Mouse (Mus musculus) MEL (cell line): ENCODE measurements at regions not wholly inside any gene's neighbourhood (a gene's known extent, or its start where the extent isn't known, plus 50 kb on each side); places are given as distances from the start of the nearest gene placed in this dataset.

ENCODE experiments used
- DNase-seq: peaks from one replicate; pipeline ENCODE4 v3.0.0; 2011; ENCODE audit warnings: low read depth, low spot score
- H3K27ac ChIP-seq: 2 replicates; pipeline ENCODE4 v1.5.1; 2012; ENCODE audit warnings: low read depth, mild to moderate bottlenecking, control low read depth, low read length, moderate library complexity; ENCODE audit not compliant: control insufficient read depth
- H3K27me3 ChIP-seq, 2 experiments: fragments of 150-350 bp in 1 of 2; sonication (generic) in 1 of 2; 2 replicates each; pipeline ENCODE4 v1.6.1; 2012; ENCODE audit warnings: low read length in 2 of 2, mild to moderate bottlenecking in 2 of 2, improper control_type of control experiment in 1 of 2, moderate library complexity in 1 of 2; ENCODE audit not compliant: insufficient read depth in 2 of 2, control insufficient read depth in 1 of 2
- H3K36me3 ChIP-seq, 2 experiments: 2 replicates each; pipeline ENCODE4 v1.6.1; 2012 to 2014; ENCODE audit warnings: low read length in 2 of 2, improper control_type of control experiment in 1 of 2, inconsistent platforms in 1 of 2, mild to moderate bottlenecking in 1 of 2; ENCODE audit not compliant: insufficient read depth in 2 of 2, control insufficient read depth in 1 of 2
- H3K4me1 ChIP-seq, 2 experiments: fragments of 150-350 bp in 1 of 2; sonication (generic) in 1 of 2; 2 replicates each; pipeline ENCODE4 v1.6.1; 2012; ENCODE audit warnings: low read length in 2 of 2, improper control_type of control experiment in 1 of 2, mild to moderate bottlenecking in 1 of 2; ENCODE audit not compliant: insufficient read depth in 2 of 2, control insufficient read depth in 1 of 2
- H3K4me3 ChIP-seq, 2 experiments: fragments of 150-350 bp in 1 of 2; sonication (generic) in 1 of 2; 2 replicates each; pipeline ENCODE4 v1.5.1; 2012; ENCODE audit warnings: low read depth in 2 of 2, low read length in 2 of 2, mild to moderate bottlenecking in 2 of 2, moderate library complexity in 2 of 2, control low read depth in 1 of 2, improper control_type of control experiment in 1 of 2; ENCODE audit not compliant: control insufficient read depth in 1 of 2, insufficient read depth in 1 of 2
- H3K79me2 ChIP-seq: 2 replicates; pipeline ENCODE4 v1.6.1; 2012; ENCODE audit warnings: mild to moderate bottlenecking, low read length, moderate library complexity; ENCODE audit not compliant: control insufficient read depth, poor library complexity, insufficient read depth
- H3K9ac ChIP-seq: 2 replicates; pipeline ENCODE4 v1.6.1; 2012; ENCODE audit warnings: low read depth, mild to moderate bottlenecking, control low read depth, low read length, moderate library complexity; ENCODE audit not compliant: control insufficient read depth, poor library complexity, severe bottlenecking
- H3K9me3 ChIP-seq: fragments of 150-350 bp; sonication (generic); replicated peaks from 2 replicates; pipeline ENCODE4 v1.6.1; 2012; ENCODE audit warnings: mild to moderate bottlenecking, low read length, improper control_type of control experiment, moderate library complexity; ENCODE audit not compliant: insufficient read depth
- CHD2 ChIP-seq: IDR thresholded peaks from 2 replicates; pipeline ENCODE4 v1.6.1; 2011; ENCODE audit warnings: low read length, improper control_type of control experiment
- EP300 ChIP-seq, 2 experiments: IDR thresholded peaks; 2 replicates each; pipeline ENCODE4 v1.6.1; 2011; ENCODE audit warnings: improper control_type of control experiment in 2 of 2, low read length in 2 of 2, low read depth in 1 of 2, mild to moderate bottlenecking in 1 of 2
- GABPA ChIP-seq: IDR thresholded peaks from 2 replicates; pipeline ENCODE4 v1.6.1; 2012; ENCODE audit warnings: low read depth, mild to moderate bottlenecking, inconsistent platforms, low read length, improper control_type of control experiment, moderate library complexity
- HCFC1 ChIP-seq: IDR thresholded peaks from 2 replicates; pipeline ENCODE4 v1.6.1; 2012; ENCODE audit warnings: low read depth, mild to moderate bottlenecking, inconsistent platforms, low read length, improper control_type of control experiment, moderate library complexity
- JUND ChIP-seq: IDR thresholded peaks from 2 replicates; pipeline ENCODE4 v1.6.1; 2011; ENCODE audit warnings: low read depth, mild to moderate bottlenecking, improper control_type of control experiment, low read length
- KAT2A ChIP-seq: conservative IDR thresholded peaks from 2 replicates; pipeline ENCODE4 v1.6.1; 2012; ENCODE audit warnings: low read depth, low read length, improper control_type of control experiment, inconsistent platforms
- MAX ChIP-seq: IDR thresholded peaks from 2 replicates; pipeline ENCODE4 v1.6.1; 2011; ENCODE audit warnings: low read length, improper control_type of control experiment
- MAZ ChIP-seq: IDR thresholded peaks from 2 replicates; pipeline ENCODE4 v1.6.1; 2012; ENCODE audit warnings: low read depth, mild to moderate bottlenecking, inconsistent platforms, low read length, improper control_type of control experiment
- MYB ChIP-seq: IDR thresholded peaks from 2 replicates; pipeline ENCODE4 v1.6.1; 2011; ENCODE audit warnings: mild to moderate bottlenecking, low read depth, low read length, improper control_type of control experiment
- MYC ChIP-seq: IDR thresholded peaks from 2 replicates; pipeline ENCODE4 v1.6.1; 2011; ENCODE audit warnings: low read depth, mild to moderate bottlenecking, low read length, improper control_type of control experiment, moderate library complexity
- NRF1 ChIP-seq: IDR thresholded peaks from 2 replicates; pipeline ENCODE4 v1.6.1; 2014; ENCODE audit warnings: low read depth, mild to moderate bottlenecking, inconsistent platforms, low read length, improper control_type of control experiment, moderate library complexity; ENCODE audit not compliant: poor library complexity, insufficient read depth, severe bottlenecking
- POLR2AphosphoS2 ChIP-seq: IDR thresholded peaks from 2 replicates; pipeline ENCODE4 v1.6.1; 2011; ENCODE audit warnings: low read length, improper control_type of control experiment
- POLR2AphosphoS5 ChIP-seq: IDR thresholded peaks from 2 replicates; pipeline ENCODE4 v1.6.1; 2012; ENCODE audit warnings: low read depth, borderline replicate concordance, mild to moderate bottlenecking, inconsistent platforms, low read length, moderate library complexity, mixed read lengths
- RAD21 ChIP-seq: IDR thresholded peaks from 2 replicates; pipeline ENCODE4 v1.6.1; 2011; ENCODE audit warnings: mild to moderate bottlenecking, low read depth, low read length, improper control_type of control experiment
- SMC3 ChIP-seq: IDR thresholded peaks from 2 replicates; pipeline ENCODE4 v1.6.1; 2011; ENCODE audit warnings: low read depth, low read length, improper control_type of control experiment
- TAL1 ChIP-seq: IDR thresholded peaks from 2 replicates; pipeline ENCODE4 v1.6.1; 2012; ENCODE audit warnings: mild to moderate bottlenecking, inconsistent platforms, low read length, moderate library complexity, mixed read lengths
- TBP ChIP-seq: IDR thresholded peaks from 2 replicates; pipeline ENCODE4 v1.8.0; 2011; ENCODE audit warnings: low read depth, low read length, improper control_type of control experiment
- TCF12 ChIP-seq: IDR thresholded peaks from 2 replicates; pipeline ENCODE4 v1.6.1; 2014; ENCODE audit warnings: low read depth, mild to moderate bottlenecking, inconsistent platforms, low read length, improper control_type of control experiment, moderate library complexity
- USF2 ChIP-seq, 2 experiments: IDR thresholded peaks; 2 replicates each; pipeline ENCODE4 v1.6.1; 2011 to 2012; ENCODE audit warnings: improper control_type of control experiment in 2 of 2, low read length in 2 of 2, borderline replicate concordance in 1 of 2, inconsistent platforms in 1 of 2, low read depth in 1 of 2, mild to moderate bottlenecking in 1 of 2; ENCODE audit not compliant: insufficient read depth in 1 of 2
- ZKSCAN1 ChIP-seq: IDR thresholded peaks from 2 replicates; pipeline ENCODE4 v1.6.1; 2012; ENCODE audit warnings: low read depth, mild to moderate bottlenecking, inconsistent platforms, low read length, improper control_type of control experiment, moderate library complexity

DNA sequence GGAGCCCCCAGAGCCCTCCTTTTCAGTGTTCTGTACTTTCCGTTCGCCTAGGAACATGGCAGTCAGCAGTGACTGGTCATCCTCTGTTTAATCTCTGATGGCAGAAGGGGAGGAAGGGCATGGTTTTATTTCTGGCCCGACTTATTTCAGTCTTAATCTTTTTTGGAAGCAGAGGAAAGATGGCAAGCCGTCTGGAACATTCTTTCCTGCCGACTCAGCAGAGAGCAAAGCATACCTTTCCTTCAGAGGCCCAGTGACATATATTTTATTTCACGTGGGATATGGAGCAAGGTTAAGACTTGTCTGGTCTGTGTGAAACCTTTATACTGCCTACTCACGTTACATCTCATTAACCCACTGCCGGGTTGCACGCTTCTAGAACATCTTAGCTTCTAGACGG lies 158.1 kb downstream of the Dyrk2 start:
- no peaks in the 10 kb centered on the region for H3K27me3 ChIP-seq
- no peaks in the 10 kb centered on the region for H3K4me1 ChIP-seq
- H3K4me3 ChIP-seq, result no peak overlapping the region
- no peaks in the 10 kb centered on the region for H3K79me2 ChIP-seq
- H3K27ac ChIP-seq, result no peak overlapping the region
- H3K9ac ChIP-seq, result no peak overlapping the region
- DNase-seq, result no peak
- TF ChIP-seq MAZ (no peak), EP300 (IDR thresholded peaks at IDR 0.05; ENCODE audit: low read depth in 1 of 2, low read length in 2 of 2) (no peak), GABPA (no peak), TBP (no peak), USF2 (IDR thresholded peaks at IDR 0.05; ENCODE audit: borderline replicate concordance in 1 of 2, insufficient read depth in 1 of 2, low read depth in 1 of 2, low read length in 2 of 2) (no peak), SMC3 (no peak), KAT2A (no peak), NRF1 (no peak), MYB (no peak), MAX (no peak), POLR2AphosphoS2 (no peak), JUND (no peak), CHD2 (no peak), HCFC1 (no peak), ZKSCAN1 (no peak), MYC (no peak), TAL1 (no peak), TCF12 (no peak)
- no peaks in the 10 kb centered on the region for H3K9me3 ChIP-seq
- no peaks in the 10 kb centered on the region for H3K36me3 ChIP-seq

DNA sequence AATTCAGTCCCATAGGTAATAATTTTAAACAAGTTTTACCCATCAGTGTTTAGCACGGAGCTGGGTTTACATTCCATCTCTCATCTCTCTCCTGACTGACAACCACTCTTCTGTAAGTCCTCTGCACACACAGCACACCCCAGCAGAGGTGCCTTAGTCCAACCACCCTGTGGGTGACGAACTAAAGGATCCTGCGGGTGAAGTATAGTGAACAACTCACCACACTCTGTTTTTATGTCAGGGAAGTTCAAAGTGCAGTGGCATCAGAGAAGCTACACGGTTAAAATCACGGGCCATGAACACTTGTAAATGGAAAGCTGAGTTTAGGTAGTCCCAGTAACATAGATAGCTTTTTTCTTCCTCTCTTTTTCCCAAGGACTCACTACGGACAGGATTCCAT lies 157.1 kb downstream of the Dyrk2 start:
- H3K9ac ChIP-seq, result no peak overlapping the region
- H3K4me3 ChIP-seq, result no peak overlapping the region
- DNase-seq, result no peak
- no peaks in the 10 kb centered on the region for H3K4me1 ChIP-seq
- no peak overlapping the region for H3K27ac ChIP-seq
- H3K79me2 ChIP-seq, result no peaks in the 10 kb centered on the region
- H3K9me3 ChIP-seq, result no peaks in the 10 kb centered on the region
- TF ChIP-seq RAD21 (no peak), CHD2 (no peak), POLR2AphosphoS5 (no peak), MAZ (no peak)
- H3K36me3 ChIP-seq, result no peaks in the 10 kb centered on the region
- H3K27me3 ChIP-seq, result no peaks in the 10 kb centered on the region
